Mouse (Mus musculus) CH12.LX (cell line): Measurements from ENCODE around the gene Nkx2-1.
A peak's percentile ranks its signal among the peaks of the same experiment; 100 is the strongest.
"Not testable (repeated sequence)": the region's sequence is repeated elsewhere in the genome, so short reads cannot be mapped to it uniquely, and the experiment has no call there.

ENCODE experiments used
- CTCF ChIP-seq, 2 experiments: IDR thresholded peaks in 1 of 2; conservative IDR thresholded peaks in 1 of 2; 2 replicates each; pipeline ENCODE4 v1.5.1; 2011 to 2012; ENCODE audit warnings: low read depth in 2 of 2, low read length in 2 of 2, improper control_type of control experiment in 1 of 2, inconsistent platforms in 1 of 2, mild to moderate bottlenecking in 1 of 2, moderate library complexity in 1 of 2
- EP300 ChIP-seq: IDR thresholded peaks from 2 replicates; pipeline ENCODE4 v1.6.1; 2011; ENCODE audit warnings: low read length, improper control_type of control experiment
- POLR2A ChIP-seq: IDR thresholded peaks from 2 replicates; pipeline ENCODE4 v1.6.1; 2011; ENCODE audit warnings: low read depth, mild to moderate bottlenecking, improper control_type of control experiment, low read length
- SMC3 ChIP-seq: IDR thresholded peaks from 2 replicates; pipeline ENCODE4 v1.6.1; 2011; ENCODE audit warnings: low read depth, low read length, improper control_type of control experiment

DNA sequence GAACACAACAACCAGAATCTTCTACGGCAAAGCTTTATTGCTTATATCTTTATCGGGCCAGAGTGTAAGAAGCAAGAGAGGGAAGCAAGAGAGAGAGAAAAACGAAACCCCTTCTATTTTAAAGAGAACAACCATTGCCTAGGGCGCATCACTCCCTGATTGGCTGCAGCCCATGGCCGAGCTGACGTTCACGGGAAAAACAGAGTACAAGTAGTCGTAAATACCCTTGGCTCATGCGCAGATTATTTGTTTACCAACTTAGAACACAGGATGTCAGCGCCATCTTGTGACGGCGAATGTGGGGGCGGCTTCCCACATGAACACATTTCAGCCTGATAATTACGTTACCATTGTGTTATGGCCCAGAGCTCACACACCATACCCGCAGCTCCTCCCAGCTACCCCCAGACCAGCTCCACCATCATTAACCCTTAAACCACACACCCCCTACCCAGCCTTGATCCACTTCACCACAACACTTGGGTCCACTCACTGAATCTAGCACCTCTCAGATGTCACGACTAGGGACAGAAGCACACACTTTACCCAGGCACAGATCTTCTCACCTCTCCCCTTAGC is 11.4 kb downstream of the Nkx2-1 start:
- TF ChIP-seq EP300, POLR2A: not testable (repeated sequence)
- TF ChIP-seq CTCF (conservative IDR thresholded peaks at IDR 0.05 in 1 of 2, IDR thresholded peaks at IDR 0.05 in 1 of 2; ENCODE audit: low read depth in 2 of 2, low read length in 2 of 2) (peak in 1 of 2 experiments; percentile 33; a peak in 2 of 4 replicates), SMC3 (peak; percentile 14; the same call in 1 of the 2 replicates)
